Mouse (Mus musculus) CH12.LX (cell line): ENCODE results near the gene Sit1. TPM values are rescaled to one million over a fixed set of nuclear protein-coding genes. Genes with fewer than 3 reads are reported as not detected.

Experiments
- DNase-seq: peaks from one replicate; pipeline ENCODE4 v3.0.0-alpha.2; 2013; ENCODE audit errors: extremely low read depth
- H3K27ac ChIP-seq: 2 replicates; pipeline ENCODE4 v1.5.1; 2012; ENCODE audit warnings: low read depth, mild to moderate bottlenecking, control low read depth, moderate library complexity; ENCODE audit not compliant: insufficient read depth
- H3K27me3 ChIP-seq: replicated peaks from 2 replicates; pipeline ENCODE3; 2012; ENCODE audit warnings: inconsistent platforms
- H3K36me3 ChIP-seq, 2 experiments: replicated peaks in 1 of 2; 2 replicates each; pipeline versions ENCODE3 to v1.6.1; 2012; ENCODE audit warnings: inconsistent platforms in 1 of 2, low read length in 1 of 2, mild to moderate bottlenecking in 1 of 2, mixed read lengths in 1 of 2, moderate library complexity in 1 of 2; ENCODE audit not compliant: control insufficient read depth in 1 of 2, insufficient read depth in 1 of 2
- H3K4me1 ChIP-seq, 2 experiments: 2 replicates each; pipeline ENCODE4 v1.6.1; 2012; ENCODE audit warnings: inconsistent platforms in 1 of 2, moderate library complexity in 1 of 2; ENCODE audit not compliant: insufficient read depth in 2 of 2, control insufficient read depth in 1 of 2
- H3K4me2 ChIP-seq: 2 replicates; pipeline ENCODE4 v1.6.1; 2012; ENCODE audit warnings: low read depth, mild to moderate bottlenecking, control low read depth; ENCODE audit not compliant: poor library complexity, insufficient read depth, severe bottlenecking
- H3K4me3 ChIP-seq, 3 experiments: fragments of 150-350 bp in 1 of 3; sonication (generic) in 1 of 3; replicated peaks in 1 of 3; 2 replicates each; pipeline versions ENCODE3 to v1.5.1; 2011 to 2012; ENCODE audit warnings: low read depth in 2 of 3, low read length in 2 of 3, mild to moderate bottlenecking in 2 of 3, moderate library complexity in 2 of 3, control low read depth in 1 of 3, improper control_type of control experiment in 1 of 3, inconsistent platforms in 1 of 3, mixed read lengths in 1 of 3; ENCODE audit not compliant: poor library complexity in 1 of 3
- H3K79me2 ChIP-seq: replicated peaks from 2 replicates; pipeline ENCODE4 v1.6.1; 2012; ENCODE audit warnings: mild to moderate bottlenecking, moderate library complexity; ENCODE audit not compliant: control insufficient read depth, poor library complexity, insufficient read depth, severe bottlenecking; ENCODE audit errors: extremely low read depth
- H3K9ac ChIP-seq: 2 replicates; pipeline ENCODE4 v1.6.1; 2012; ENCODE audit warnings: low read depth, mild to moderate bottlenecking, control low read depth, moderate library complexity; ENCODE audit not compliant: insufficient read depth
- H3K9me3 ChIP-seq: replicated peaks from 2 replicates; pipeline ENCODE3; 2012; ENCODE audit warnings: low read length, inconsistent platforms, mixed read lengths
- CHD1 ChIP-seq: IDR thresholded peaks from 2 replicates; pipeline ENCODE4 v1.6.1; 2012; ENCODE audit warnings: low read depth, low read length, improper control_type of control experiment, inconsistent platforms
- CTCF ChIP-seq, 2 experiments: IDR thresholded peaks in 1 of 2; conservative IDR thresholded peaks in 1 of 2; 2 replicates each; pipeline ENCODE4 v1.5.1; 2011 to 2012; ENCODE audit warnings: low read depth in 2 of 2, low read length in 2 of 2, improper control_type of control experiment in 1 of 2, inconsistent platforms in 1 of 2, mild to moderate bottlenecking in 1 of 2, moderate library complexity in 1 of 2
- E2F4 ChIP-seq: IDR thresholded peaks from 2 replicates; pipeline ENCODE4 v1.6.1; 2011; ENCODE audit warnings: low read depth, low read length, improper control_type of control experiment; ENCODE audit not compliant: insufficient replicate concordance
- ELF1 ChIP-seq: IDR thresholded peaks from 2 replicates; pipeline ENCODE4 v1.6.1; 2014; ENCODE audit warnings: low read depth, mild to moderate bottlenecking, inconsistent platforms, low read length, improper control_type of control experiment
- EP300 ChIP-seq: IDR thresholded peaks from 2 replicates; pipeline ENCODE4 v1.6.1; 2011; ENCODE audit warnings: low read length, improper control_type of control experiment
- ETS1 ChIP-seq: conservative IDR thresholded peaks from 2 replicates; pipeline ENCODE4 v1.6.1; 2012; ENCODE audit warnings: low read depth, mild to moderate bottlenecking, inconsistent platforms, low read length, improper control_type of control experiment, moderate library complexity
- GABPA ChIP-seq: IDR thresholded peaks from 2 replicates; pipeline ENCODE4 v1.6.1; 2012; ENCODE audit warnings: low read depth, low read length, improper control_type of control experiment, inconsistent platforms; ENCODE audit not compliant: insufficient replicate concordance
- HCFC1 ChIP-seq: IDR thresholded peaks from 2 replicates; pipeline ENCODE4 v1.6.1; 2012; ENCODE audit warnings: low read depth, mild to moderate bottlenecking, inconsistent platforms, low read length, improper control_type of control experiment
- IRF4 ChIP-seq: IDR thresholded peaks from 2 replicates; pipeline ENCODE4 v1.6.1; 2014; ENCODE audit warnings: low read depth, mild to moderate bottlenecking, inconsistent platforms, low read length, improper control_type of control experiment
- JUN ChIP-seq: IDR thresholded peaks from 2 replicates; pipeline ENCODE4 v1.6.1; 2011; ENCODE audit warnings: low read depth, mild to moderate bottlenecking, low read length, improper control_type of control experiment, moderate library complexity; ENCODE audit not compliant: insufficient read depth
- JUND ChIP-seq: conservative IDR thresholded peaks from 2 replicates; pipeline ENCODE4 v1.6.1; 2011; ENCODE audit warnings: low read depth, low read length, improper control_type of control experiment
- KAT2A ChIP-seq: IDR thresholded peaks from 2 replicates; pipeline ENCODE4 v1.6.1; 2012; ENCODE audit warnings: low read length, improper control_type of control experiment, inconsistent platforms; ENCODE audit not compliant: insufficient replicate concordance
- MAFK ChIP-seq: IDR thresholded peaks from 2 replicates; pipeline ENCODE4 v1.6.1; 2011; ENCODE audit warnings: low read length, improper control_type of control experiment; ENCODE audit not compliant: insufficient replicate concordance
- MAX ChIP-seq: IDR thresholded peaks from 2 replicates; pipeline ENCODE4 v1.6.1; 2011; ENCODE audit warnings: low read length, improper control_type of control experiment
- MAZ ChIP-seq: IDR thresholded peaks from 2 replicates; pipeline ENCODE4 v1.6.1; 2012; ENCODE audit warnings: low read depth, mild to moderate bottlenecking, inconsistent platforms, low read length, improper control_type of control experiment, moderate library complexity
- MEF2A ChIP-seq: IDR thresholded peaks from 2 replicates; pipeline ENCODE4 v1.6.1; 2014; ENCODE audit warnings: low read depth, mild to moderate bottlenecking, inconsistent platforms, low read length, improper control_type of control experiment, borderline replicate concordance
- MXI1 ChIP-seq: IDR thresholded peaks from 2 replicates; pipeline ENCODE4 v1.6.1; 2011; ENCODE audit warnings: mild to moderate bottlenecking, low read depth, low read length, improper control_type of control experiment
- MYC ChIP-seq: IDR thresholded peaks from 2 replicates; pipeline ENCODE4 v1.6.1; 2011; ENCODE audit warnings: low read depth, mild to moderate bottlenecking, improper control_type of control experiment, low read length
- NELFE ChIP-seq: IDR thresholded peaks from 2 replicates; pipeline ENCODE4 v1.6.1; 2011; ENCODE audit warnings: low read depth, low read length, improper control_type of control experiment
- NRF1 ChIP-seq: IDR thresholded peaks from 2 replicates; pipeline ENCODE4 v1.6.1; 2014; ENCODE audit warnings: low read depth, mild to moderate bottlenecking, inconsistent platforms, low read length, improper control_type of control experiment, moderate library complexity
- POLR2A ChIP-seq: IDR thresholded peaks from 2 replicates; pipeline ENCODE4 v1.6.1; 2011; ENCODE audit warnings: low read depth, mild to moderate bottlenecking, improper control_type of control experiment, low read length
- RCOR1 ChIP-seq: conservative IDR thresholded peaks from 2 replicates; pipeline ENCODE4 v1.6.1; 2012; ENCODE audit warnings: low read depth, mild to moderate bottlenecking, inconsistent platforms, low read length, improper control_type of control experiment
- SIN3A ChIP-seq: IDR thresholded peaks from 2 replicates; pipeline ENCODE4 v1.6.1; 2012; ENCODE audit warnings: low read length, improper control_type of control experiment, inconsistent platforms
- SMC3 ChIP-seq: IDR thresholded peaks from 2 replicates; pipeline ENCODE4 v1.6.1; 2011; ENCODE audit warnings: low read depth, low read length, improper control_type of control experiment
- TBP ChIP-seq: conservative IDR thresholded peaks from 2 replicates; pipeline ENCODE4 v1.6.1; 2011; ENCODE audit warnings: low read depth, low read length, improper control_type of control experiment
- UBTF ChIP-seq: IDR thresholded peaks from 2 replicates; pipeline ENCODE4 v1.6.1; 2012; ENCODE audit warnings: low read depth, mild to moderate bottlenecking, inconsistent platforms, low read length, improper control_type of control experiment, moderate library complexity
- USF2 ChIP-seq: conservative IDR thresholded peaks from 2 replicates; pipeline ENCODE4 v1.6.1; 2011; ENCODE audit warnings: low read depth, low read length, improper control_type of control experiment
- ZMIZ1 ChIP-seq: IDR thresholded peaks from 2 replicates; pipeline ENCODE4 v1.6.1; 2012; ENCODE audit warnings: low read depth, mild to moderate bottlenecking, inconsistent platforms, low read length, improper control_type of control experiment
- ZNF384 ChIP-seq: IDR thresholded peaks from 2 replicates; pipeline ENCODE4 v1.6.1; 2012; ENCODE audit warnings: low read depth, low read length, improper control_type of control experiment, inconsistent platforms
- dilution Hi-C: fragments of 300-500 bp; cut with MboI; formaldehyde crosslinking; loops from 2 replicates; pipeline ENCODE4 v1.14.3; 2020; ENCODE audit warnings: low sequenced_read_pairs; ENCODE audit not compliant: extremely low pct_unique_long_range_greater_than_20kb, extremely low pct_ligation_motif_present
- in situ Hi-C: fragments of 300-500 bp; cut with MboI; formaldehyde crosslinking; loops from 3 replicates; pipeline ENCODE4 v1.14.3; 2019; ENCODE audit warnings: low sequenced_read_pairs, low pct_ligation_motif_present, low pct_unique_long_range_greater_than_20kb, mixed read lengths
- polyA plus RNA-seq: library from polyadenylated mRNA; unstranded; fragments of >175 nt; gene quantifications from 2 replicates; pipeline ENCODE4 v1.2.1, GENCODE M21; 2012; ENCODE audit warnings: low read depth; ENCODE audit not compliant: insufficient read length
- total RNA-seq, 2 experiments: library from RNA; depleted of rRNA; stranded (reverse); fragments of 300-350 nt in 1 of 2; fragments of >200 nt in 1 of 2; gene quantifications; 2 replicates each; pipeline ENCODE4 v1.2.3; 2012 to 2014

Sit1 gene
- total and polyA plus RNA-seq, 3 experiments = 2.8 to 10.5 (median 10.1) TPM

DNA sequence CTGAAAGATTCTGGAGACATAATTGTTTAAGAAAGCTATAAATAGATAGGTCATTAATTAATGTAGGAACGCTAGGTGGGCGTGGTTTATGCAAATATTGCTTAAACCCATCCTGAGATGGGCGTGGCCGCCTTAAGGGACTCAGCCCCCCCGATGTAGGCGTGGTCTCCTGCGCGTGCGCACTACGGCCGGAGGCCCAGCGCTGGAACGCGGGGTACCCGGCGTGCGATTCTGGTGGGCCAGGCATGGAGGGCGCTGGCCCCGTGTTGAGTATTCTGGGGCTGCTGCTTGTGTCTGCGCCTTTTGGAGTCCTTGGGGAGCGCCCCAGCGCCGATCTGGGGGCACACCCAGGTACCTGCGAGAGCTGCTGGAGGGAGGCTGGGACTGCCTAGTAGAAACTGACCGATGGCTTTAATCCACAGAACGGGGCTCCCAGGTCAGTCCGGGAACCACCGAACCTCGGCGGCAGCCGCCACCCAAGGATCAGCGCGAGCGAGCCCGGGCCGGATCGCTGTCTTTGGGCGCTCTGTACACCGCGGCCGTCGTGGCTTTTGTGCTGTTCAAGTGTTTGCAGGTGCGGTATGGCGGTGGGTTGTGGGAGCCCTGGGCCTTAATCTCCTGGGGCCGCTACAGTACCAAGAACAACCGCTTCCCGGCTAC, 9.8 kb upstream of the Sit1 start:
- TF ChIP-seq NRF1 (peak; percentile 89), GABPA (no peak), POLR2A (peak; percentile 90), RCOR1 (no peak), MXI1 (peak; percentile 17; the same call in 1 of the 2 replicates), JUND (0 out of 2 replicates have a peak, but pooled peaks have one; percentile 38), CTCF (conservative IDR thresholded peaks at IDR 0.05 in 1 of 2, IDR thresholded peaks at IDR 0.05 in 1 of 2; ENCODE audit: low read depth in 2 of 2, low read length in 2 of 2) (no peak), KAT2A (no peak), CHD1 (no peak), SIN3A (peak; percentile 14; the same call in 1 of the 2 replicates), MYC (0 out of 2 replicates have a peak, but pooled peaks have one; percentile 8), JUN (no peak), UBTF (peak; percentile 67; the same call in 1 of the 2 replicates), MAX (peak; percentile 14; the same call in 1 of the 2 replicates)
- TF ChIP-seq, all 38 proteins: peak for 8
- H3K27ac ChIP-seq = peak overlapping the region; percentile 8; the same call in 1 of the 2 replicates
- H3K4me2 ChIP-seq = peak overlapping the region; percentile 60
- H3K36me3 ChIP-seq = peaks cover 4 to 31% of the 10 kb centered on the region in 2 experiments
- no peaks in the 10 kb centered on the region for H3K79me2 ChIP-seq
- dilution Hi-C loops = no loop called here
- in situ Hi-C loops = no loop called here
- peaks cover 2% of the 10 kb centered on the region for H3K27me3 ChIP-seq
- peaks cover 0 to 11% of the 10 kb centered on the region in 2 experiments; a peak in 2 of 4 replicates for H3K4me1 ChIP-seq
- H3K9ac ChIP-seq = peak overlapping the region; percentile 78
- peak overlapping the region; percentile 65 to 78 (median 73) for H3K4me3 ChIP-seq
- peaks cover 6% of the 10 kb centered on the region for H3K9me3 ChIP-seq
- peak; percentile 89 for DNase-seq

GRCm38 (mm10) chr4:43492821-43493185, 9.3 kb upstream of the Sit1 start, which contains the start of gene Ccdc107:
Ccdc107 (plus strand) TSS chr4:43492900.
- Histone ChIP-seq H3K27me3 (peaks cover 2% of the 10 kb centered on the region), H3K4me2 (peak within 1 kb of the TSS; percentile 60), H3K79me2 (no peaks in the 10 kb centered on the region), H3K27ac (peak within 1 kb of the TSS; percentile 8; the same call in 1 of the 2 replicates), H3K4me3 (peak within 1 kb of the TSS; percentile 65 to 78 (median 73)), H3K4me1 (peaks cover 0 to 11% of the 10 kb centered on the region in 2 experiments; a peak in 2 of 4 replicates), H3K36me3 (peaks cover 4 to 30% of the 10 kb centered on the region in 2 experiments), H3K9me3 (peaks cover 6% of the 10 kb centered on the region), H3K9ac (peak within 1 kb of the TSS; percentile 78)
- in situ Hi-C loops = no loop called here
- dilution Hi-C loops = no loop called here
- DNase-seq = peak; percentile 95
- TF ChIP-seq CHD1 (no peak), KAT2A (no peak), ZNF384 (no peak), E2F4 (peak; percentile 79; the same call in 1 of the 2 replicates), NRF1 (peak; percentile 47), MAFK (peak; percentile 96), SMC3 (no peak), MAX (peak; percentile 83), USF2 (no peak; the same call in 1 of the 2 replicates), NELFE (0 out of 2 replicates have a peak, but pooled peaks have one; percentile 30), ETS1 (peak; percentile 78; the same call in 1 of the 2 replicates), MAZ (no peak; the same call in 1 of the 2 replicates), MEF2A (peak; percentile 86), MXI1 (peak; percentile 82; the same call in 1 of the 2 replicates), ZMIZ1 (peak; percentile 66; the same call in 1 of the 2 replicates), SIN3A (peak; percentile 65), TBP (peak; percentile 100), RCOR1 (no peak), IRF4 (peak; percentile 64; the same call in 1 of the 2 replicates), HCFC1 (peak; percentile 56; the same call in 1 of the 2 replicates), MYC (peak; percentile 79), EP300 (no peak), ELF1 (peak; percentile 97), JUND (no peak)
